Mouse (Mus musculus) MEL-GATA-1-ER (cell line): ENCODE measurements at regions not wholly inside any gene's neighbourhood (a gene's known extent, or its start where the extent isn't known, plus 50 kb on each side); places are given as distances from the start of the nearest gene placed in this dataset.

Experiments
- DNase-seq: peaks from one replicate; pipeline ENCODE4 v3.0.0-alpha.2; 2012; ENCODE audit warnings: low read depth; ENCODE audit errors: extremely low read depth

DNA sequence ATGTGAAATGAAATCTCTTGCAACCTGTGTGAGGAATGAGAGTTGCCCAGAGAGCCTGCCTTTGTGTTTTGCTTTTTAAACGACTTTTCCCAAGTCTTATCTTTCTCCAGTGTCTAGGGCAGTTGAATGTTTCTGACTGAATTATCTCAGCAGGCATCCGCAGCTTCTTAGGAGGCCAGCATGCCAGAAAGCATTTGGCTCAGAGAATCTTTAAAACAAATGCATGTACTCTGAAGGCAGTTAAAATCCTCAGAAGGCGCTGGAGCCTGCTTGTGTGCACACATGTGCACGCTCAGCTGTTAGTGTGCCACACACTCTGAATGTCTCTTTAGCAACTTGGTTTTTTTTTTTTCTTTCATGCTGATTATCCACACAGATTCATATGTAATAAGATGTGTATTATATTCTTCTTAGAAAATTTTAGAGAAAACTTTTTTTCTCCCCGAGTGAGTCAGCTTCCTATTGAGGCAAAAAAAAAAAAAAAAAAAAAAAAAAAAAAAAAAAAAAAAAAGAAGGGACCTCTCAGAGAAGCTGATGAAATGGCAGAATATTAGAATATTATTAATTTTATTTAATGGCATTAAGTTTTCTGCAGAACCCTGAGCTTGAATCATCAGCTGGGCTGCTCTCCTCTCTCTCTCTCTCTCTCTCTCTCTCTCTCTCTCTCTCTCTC lies 201.9 kb downstream of the Tmem38b start:
- DNase-seq = no peak

DNA sequence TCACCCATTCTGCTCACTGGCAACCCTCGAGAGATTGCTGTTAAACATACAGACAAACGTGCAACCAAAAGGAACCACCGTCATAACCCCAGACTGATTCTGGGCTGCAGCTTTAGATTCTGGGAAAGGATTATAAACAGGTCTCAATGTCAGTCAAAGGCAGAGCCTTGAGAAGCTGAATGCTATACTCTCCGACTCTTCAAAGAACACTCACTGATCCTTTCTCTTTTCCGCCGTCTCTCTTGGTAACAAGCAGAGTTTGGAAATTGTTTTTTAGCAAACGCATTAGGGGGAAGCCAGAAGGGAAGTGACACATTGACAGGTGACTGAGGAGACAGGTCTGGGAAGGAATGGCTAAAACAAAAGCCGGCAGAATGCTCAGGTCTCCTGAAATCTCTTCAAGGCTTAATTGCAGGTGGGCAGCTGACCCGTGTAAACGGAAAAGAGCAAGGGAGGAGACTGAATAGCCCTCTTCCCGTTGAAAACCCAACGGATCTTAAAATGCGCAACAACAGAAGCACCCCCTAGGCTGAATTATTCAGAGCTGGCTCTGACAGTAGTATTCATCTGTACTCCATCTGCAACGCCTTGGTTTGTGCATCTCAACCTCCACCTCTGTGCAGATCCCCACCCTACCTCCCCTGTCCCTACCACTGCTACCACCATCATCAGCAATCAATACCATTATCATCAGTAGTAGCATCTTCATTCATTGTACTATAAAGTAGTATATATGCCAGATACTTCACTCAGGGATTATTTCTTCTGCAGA lies 219.6 kb downstream of the Tmem38b start:
- no peak for DNase-seq

- no peak for DNase-seq
These were observed 238.5 kb downstream of the Tmem38b start for GRCm38 (mm10) chr4:54064331-54064730.

GRCm38 (mm10) chr4:54071951-54072350 lies 246.1 kb downstream of the Tmem38b start:
- no peak for DNase-seq

DNA sequence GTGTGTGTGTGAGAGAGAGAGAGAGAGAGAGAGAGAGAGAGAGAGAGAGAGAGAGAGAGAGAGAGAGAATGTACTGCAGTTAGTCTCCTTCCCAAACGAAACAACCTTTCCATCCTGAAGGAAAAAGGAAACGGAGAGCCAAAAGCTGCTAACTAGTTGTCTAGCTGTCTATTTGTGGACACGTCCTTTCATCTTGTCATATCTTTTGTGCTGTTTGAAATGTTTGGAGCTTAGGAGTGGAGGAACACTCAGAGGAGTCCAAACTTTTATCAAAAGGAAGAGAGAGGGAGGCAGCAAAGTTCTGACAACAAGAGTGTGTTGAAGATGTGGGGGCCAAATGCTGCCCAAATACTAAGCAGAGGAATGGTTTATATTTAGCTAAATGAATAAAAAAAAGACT lies 246.6 kb downstream of the Tmem38b start:
- DNase-seq = no peak

GRCm38 (mm10) chr4:54072932-54073331 lies 247.1 kb downstream of the Tmem38b start:
- DNase-seq = no peak

DNA sequence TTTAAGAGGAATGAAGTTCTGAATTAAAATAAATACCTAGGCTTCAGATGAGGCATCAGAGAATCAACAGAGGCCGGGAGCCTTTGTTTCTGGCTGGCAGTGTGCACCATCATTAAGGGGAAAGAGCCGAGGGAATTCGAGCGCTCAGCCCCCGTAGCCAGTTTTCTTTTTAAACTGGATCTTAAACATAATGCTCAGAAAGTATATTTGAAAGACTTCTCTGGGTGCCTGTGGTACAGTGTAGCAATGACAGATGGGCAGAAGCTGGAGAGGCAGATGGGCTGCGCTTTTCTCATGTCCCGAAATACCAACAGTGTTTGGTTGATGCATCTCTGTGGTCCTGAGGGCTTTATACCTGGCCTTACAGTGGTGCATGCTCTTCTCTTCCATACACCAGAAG lies 247.6 kb downstream of the Tmem38b start:
- no peak for DNase-seq

- no peak for DNase-seq
These were observed 248.4 kb downstream of the Tmem38b start for GRCm38 (mm10) chr4:54074226-54074625.

- no peak for DNase-seq
These were observed 254.7 kb downstream of the Tmem38b start for GRCm38 (mm10) chr4:54080526-54080925.

DNA sequence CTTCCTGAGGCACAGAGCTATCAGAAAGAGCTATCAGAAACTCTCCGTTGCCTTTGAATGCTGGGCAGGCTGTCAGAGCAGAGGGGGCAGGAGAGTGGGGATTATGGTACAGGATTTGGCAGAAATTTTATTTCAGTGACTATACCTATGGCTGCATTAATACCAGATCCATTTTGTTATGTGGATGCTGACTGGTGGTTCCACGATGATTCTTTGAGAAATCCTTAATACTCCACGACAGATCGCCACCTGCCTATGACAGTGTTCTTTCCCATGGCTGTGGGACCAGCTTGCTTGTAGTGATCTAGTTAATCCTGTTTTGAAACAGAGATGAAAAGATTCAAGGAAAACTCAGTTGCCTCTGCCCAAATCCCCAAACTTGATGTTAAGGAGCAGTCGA lies 255.6 kb downstream of the Tmem38b start:
- no peak for DNase-seq

- DNase-seq = no peak
These were observed 258.9 kb downstream of the Tmem38b start for GRCm38 (mm10) chr4:54084747-54085146.

- DNase-seq = no peak
These were observed 268.6 kb downstream of the Tmem38b start for GRCm38 (mm10) chr4:54094285-54094997.

- DNase-seq = no peak
These were observed 269.5 kb downstream of the Tmem38b start for GRCm38 (mm10) chr4:54095200-54095930.

DNA sequence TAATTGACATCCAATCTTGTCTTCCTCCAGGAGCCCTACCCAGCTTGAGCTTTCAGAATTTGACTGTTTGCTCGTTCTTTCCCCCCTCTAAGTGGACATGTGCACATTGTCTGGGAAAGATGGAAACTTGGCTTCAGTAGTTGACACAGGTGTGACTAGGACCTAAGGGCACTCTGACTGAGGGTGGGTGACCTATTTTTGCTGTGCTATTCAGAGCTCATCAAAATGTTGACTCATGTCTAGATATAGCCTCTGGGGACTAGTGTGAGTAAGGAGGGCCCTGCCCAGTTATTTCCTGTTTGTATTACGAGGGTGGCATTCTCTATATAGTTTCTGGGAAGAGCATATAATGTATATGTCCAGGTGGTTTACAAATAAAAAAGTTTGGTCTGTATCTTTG lies 271.7 kb downstream of the Tmem38b start:
- no peak for DNase-seq

- DNase-seq = no peak
These were observed 274.4 kb downstream of the Tmem38b start for GRCm38 (mm10) chr4:54100282-54100681.

- no peak for DNase-seq
These were observed 281.1 kb downstream of the Tmem38b start for GRCm38 (mm10) chr4:54106976-54107375.

DNA sequence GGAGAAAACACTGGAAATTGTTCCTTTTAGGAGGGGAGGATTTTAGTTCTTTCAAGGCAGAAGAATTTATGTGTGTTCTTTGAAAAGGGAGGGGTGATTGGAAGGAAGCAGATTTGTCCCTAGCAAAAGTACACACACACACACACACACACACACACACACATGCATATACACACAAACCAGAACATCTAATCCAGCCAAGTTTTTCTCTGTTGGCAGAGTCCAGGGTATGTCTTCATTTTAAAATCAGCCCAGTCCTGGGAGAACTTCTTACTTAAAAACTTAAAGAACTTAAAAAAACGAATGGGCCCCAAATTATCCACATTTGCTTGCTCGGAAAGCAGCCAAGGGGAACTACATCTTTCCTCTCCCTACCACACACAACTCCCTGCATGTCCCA lies 290.5 kb downstream of the Tmem38b start:
- DNase-seq = no peak

DNA sequence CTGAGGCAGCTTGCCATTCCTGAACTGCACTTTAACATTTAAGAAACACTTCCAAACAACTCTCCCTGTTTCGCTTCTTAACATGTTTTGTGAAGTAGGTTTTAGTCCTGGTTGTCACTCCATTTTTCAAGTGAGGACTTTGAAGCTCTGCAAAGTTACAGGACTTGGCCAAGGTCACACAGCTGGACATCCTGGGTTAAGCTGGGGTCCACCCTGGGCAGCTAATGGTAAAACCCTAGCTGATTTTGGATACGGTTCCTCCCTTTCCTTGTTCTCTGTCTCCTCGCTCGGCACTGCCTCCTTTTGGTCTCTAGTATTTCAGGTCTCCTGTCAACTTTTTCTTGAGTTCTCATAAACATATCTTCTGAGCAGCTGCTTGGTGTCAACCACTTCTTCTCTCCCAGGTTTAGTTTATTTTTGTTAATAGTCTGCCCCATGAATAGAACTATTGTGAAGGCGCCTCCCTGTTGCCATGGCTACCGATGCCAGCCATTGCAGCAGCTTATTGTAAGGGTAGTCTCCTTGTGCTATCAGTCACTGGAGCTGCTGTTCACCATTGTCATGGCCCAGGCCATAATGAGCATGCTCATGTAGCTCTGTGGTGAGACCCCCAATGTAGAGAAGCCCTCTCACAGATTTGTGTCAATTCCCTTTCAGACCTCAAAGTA lies 292.5 kb downstream of the Tmem38b start:
- DNase-seq = no peak

DNA sequence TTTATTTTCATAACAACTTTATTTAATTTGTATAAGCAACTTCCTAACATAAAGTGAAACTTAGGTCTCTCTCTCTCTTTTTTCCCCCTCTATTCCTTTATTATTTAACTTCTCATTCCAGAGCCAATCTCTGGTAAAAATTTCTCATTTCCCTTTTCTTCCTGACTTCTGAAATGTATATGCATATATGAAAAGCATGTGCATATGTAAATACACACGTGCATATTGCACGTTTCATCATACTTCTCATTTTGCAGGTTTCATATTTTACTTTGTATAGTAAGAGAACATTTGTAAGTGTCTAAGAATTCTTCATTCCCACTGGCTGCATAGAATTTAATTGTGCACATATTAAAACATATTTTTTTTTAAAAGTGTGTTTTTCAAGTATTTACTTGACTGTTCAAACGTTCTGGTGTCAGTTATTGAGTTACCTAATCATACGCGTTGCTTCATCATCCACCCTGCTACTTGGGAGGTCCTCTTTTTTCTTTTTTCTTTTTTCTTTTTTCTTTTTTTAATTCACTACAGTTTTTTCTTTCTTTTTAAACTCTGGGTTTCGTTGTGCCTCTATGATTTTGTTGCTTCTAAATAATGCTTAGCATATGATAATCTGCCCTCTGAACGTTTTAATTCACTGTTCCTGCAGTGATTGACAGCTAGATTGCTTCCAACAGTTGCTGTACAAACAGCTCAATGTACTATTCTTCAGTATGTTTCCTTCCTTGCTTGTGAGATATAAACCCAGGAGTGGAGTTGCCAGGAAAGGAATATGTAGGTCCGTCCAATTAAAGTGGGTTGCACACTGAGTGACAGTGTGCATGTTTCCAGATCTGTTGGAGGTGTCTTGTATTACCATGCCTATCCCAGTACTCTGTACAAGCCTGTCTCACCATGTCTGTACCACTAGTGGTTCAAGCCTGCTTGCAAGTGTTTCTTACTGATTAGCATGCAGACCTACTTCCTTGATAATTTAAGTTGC lies 303.2 kb downstream of the Tmem38b start:
- no peak for DNase-seq

DNA sequence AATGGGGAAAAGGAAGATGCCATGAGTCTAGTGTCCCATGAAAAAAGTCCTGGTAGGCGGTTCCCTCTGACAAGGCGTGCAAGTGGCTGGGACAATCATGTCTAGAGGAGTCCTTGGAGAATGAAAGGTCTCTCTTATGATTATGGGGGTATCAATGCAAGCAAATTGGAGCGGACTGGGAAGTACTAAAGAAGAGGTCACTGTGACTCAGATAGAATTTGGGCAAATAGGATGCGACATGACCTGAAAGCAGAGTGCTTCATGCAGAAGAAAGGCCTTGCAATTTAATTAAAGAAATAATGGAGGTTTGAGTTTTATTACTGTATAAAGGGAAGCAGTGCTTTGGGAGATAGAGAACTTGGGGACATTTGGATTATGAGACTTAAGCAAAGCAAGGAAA lies 330.3 kb downstream of the Tmem38b start:
- DNase-seq = no peak
